Mouse (Mus musculus) CH12.LX (cell line): ENCODE data around the gene 1700067K01Rik. TPM values are rescaled to one million over a fixed set of nuclear protein-coding genes. Genes with fewer than 3 reads are reported as not detected.

Experiments used
- DNase-seq: peaks from one replicate; pipeline ENCODE4 v3.0.0-alpha.2; 2013; ENCODE audit errors: extremely low read depth
- H3K27ac ChIP-seq: 2 replicates; pipeline ENCODE4 v1.5.1; 2012; ENCODE audit warnings: low read depth, mild to moderate bottlenecking, control low read depth, moderate library complexity; ENCODE audit not compliant: insufficient read depth
- H3K27me3 ChIP-seq: replicated peaks from 2 replicates; pipeline ENCODE3; 2012; ENCODE audit warnings: inconsistent platforms
- H3K36me3 ChIP-seq, 2 experiments: replicated peaks in 1 of 2; 2 replicates each; pipeline versions ENCODE3 to v1.6.1; 2012; ENCODE audit warnings: inconsistent platforms in 1 of 2, low read length in 1 of 2, mild to moderate bottlenecking in 1 of 2, mixed read lengths in 1 of 2, moderate library complexity in 1 of 2; ENCODE audit not compliant: control insufficient read depth in 1 of 2, insufficient read depth in 1 of 2
- H3K4me1 ChIP-seq, 2 experiments: 2 replicates each; pipeline ENCODE4 v1.6.1; 2012; ENCODE audit warnings: inconsistent platforms in 1 of 2, moderate library complexity in 1 of 2; ENCODE audit not compliant: insufficient read depth in 2 of 2, control insufficient read depth in 1 of 2
- H3K4me2 ChIP-seq: 2 replicates; pipeline ENCODE4 v1.6.1; 2012; ENCODE audit warnings: low read depth, mild to moderate bottlenecking, control low read depth; ENCODE audit not compliant: poor library complexity, insufficient read depth, severe bottlenecking
- H3K4me3 ChIP-seq, 3 experiments: fragments of 150-350 bp in 1 of 3; sonication (generic) in 1 of 3; replicated peaks in 1 of 3; 2 replicates each; pipeline versions ENCODE3 to v1.5.1; 2011 to 2012; ENCODE audit warnings: low read depth in 2 of 3, low read length in 2 of 3, mild to moderate bottlenecking in 2 of 3, moderate library complexity in 2 of 3, control low read depth in 1 of 3, improper control_type of control experiment in 1 of 3, inconsistent platforms in 1 of 3, mixed read lengths in 1 of 3; ENCODE audit not compliant: poor library complexity in 1 of 3
- H3K79me2 ChIP-seq: replicated peaks from 2 replicates; pipeline ENCODE4 v1.6.1; 2012; ENCODE audit warnings: mild to moderate bottlenecking, moderate library complexity; ENCODE audit not compliant: control insufficient read depth, poor library complexity, insufficient read depth, severe bottlenecking; ENCODE audit errors: extremely low read depth
- H3K9ac ChIP-seq: 2 replicates; pipeline ENCODE4 v1.6.1; 2012; ENCODE audit warnings: low read depth, mild to moderate bottlenecking, control low read depth, moderate library complexity; ENCODE audit not compliant: insufficient read depth
- H3K9me3 ChIP-seq: replicated peaks from 2 replicates; pipeline ENCODE3; 2012; ENCODE audit warnings: low read length, inconsistent platforms, mixed read lengths
- BHLHE40 ChIP-seq: IDR thresholded peaks from 2 replicates; pipeline ENCODE4 v1.6.1; 2011; ENCODE audit warnings: mild to moderate bottlenecking, low read depth, low read length, improper control_type of control experiment
- CHD1 ChIP-seq: IDR thresholded peaks from 2 replicates; pipeline ENCODE4 v1.6.1; 2012; ENCODE audit warnings: low read depth, low read length, improper control_type of control experiment, inconsistent platforms
- CHD2 ChIP-seq: IDR thresholded peaks from 2 replicates; pipeline ENCODE4 v1.6.1; 2011; ENCODE audit warnings: low read length, improper control_type of control experiment
- CTCF ChIP-seq, 2 experiments: IDR thresholded peaks in 1 of 2; conservative IDR thresholded peaks in 1 of 2; 2 replicates each; pipeline ENCODE4 v1.5.1; 2011 to 2012; ENCODE audit warnings: low read depth in 2 of 2, low read length in 2 of 2, improper control_type of control experiment in 1 of 2, inconsistent platforms in 1 of 2, mild to moderate bottlenecking in 1 of 2, moderate library complexity in 1 of 2
- E2F4 ChIP-seq: IDR thresholded peaks from 2 replicates; pipeline ENCODE4 v1.6.1; 2011; ENCODE audit warnings: low read depth, low read length, improper control_type of control experiment; ENCODE audit not compliant: insufficient replicate concordance
- EP300 ChIP-seq: IDR thresholded peaks from 2 replicates; pipeline ENCODE4 v1.6.1; 2011; ENCODE audit warnings: low read length, improper control_type of control experiment
- ETS1 ChIP-seq: conservative IDR thresholded peaks from 2 replicates; pipeline ENCODE4 v1.6.1; 2012; ENCODE audit warnings: low read depth, mild to moderate bottlenecking, inconsistent platforms, low read length, improper control_type of control experiment, moderate library complexity
- GABPA ChIP-seq: IDR thresholded peaks from 2 replicates; pipeline ENCODE4 v1.6.1; 2012; ENCODE audit warnings: low read depth, low read length, improper control_type of control experiment, inconsistent platforms; ENCODE audit not compliant: insufficient replicate concordance
- HCFC1 ChIP-seq: IDR thresholded peaks from 2 replicates; pipeline ENCODE4 v1.6.1; 2012; ENCODE audit warnings: low read depth, mild to moderate bottlenecking, inconsistent platforms, low read length, improper control_type of control experiment
- IRF4 ChIP-seq: IDR thresholded peaks from 2 replicates; pipeline ENCODE4 v1.6.1; 2014; ENCODE audit warnings: low read depth, mild to moderate bottlenecking, inconsistent platforms, low read length, improper control_type of control experiment
- JUN ChIP-seq: IDR thresholded peaks from 2 replicates; pipeline ENCODE4 v1.6.1; 2011; ENCODE audit warnings: low read depth, mild to moderate bottlenecking, low read length, improper control_type of control experiment, moderate library complexity; ENCODE audit not compliant: insufficient read depth
- JUND ChIP-seq: conservative IDR thresholded peaks from 2 replicates; pipeline ENCODE4 v1.6.1; 2011; ENCODE audit warnings: low read depth, low read length, improper control_type of control experiment
- KAT2A ChIP-seq: IDR thresholded peaks from 2 replicates; pipeline ENCODE4 v1.6.1; 2012; ENCODE audit warnings: low read length, improper control_type of control experiment, inconsistent platforms; ENCODE audit not compliant: insufficient replicate concordance
- MAFK ChIP-seq: IDR thresholded peaks from 2 replicates; pipeline ENCODE4 v1.6.1; 2011; ENCODE audit warnings: low read length, improper control_type of control experiment; ENCODE audit not compliant: insufficient replicate concordance
- MAX ChIP-seq: IDR thresholded peaks from 2 replicates; pipeline ENCODE4 v1.6.1; 2011; ENCODE audit warnings: low read length, improper control_type of control experiment
- MAZ ChIP-seq: IDR thresholded peaks from 2 replicates; pipeline ENCODE4 v1.6.1; 2012; ENCODE audit warnings: low read depth, mild to moderate bottlenecking, inconsistent platforms, low read length, improper control_type of control experiment, moderate library complexity
- MEF2A ChIP-seq: IDR thresholded peaks from 2 replicates; pipeline ENCODE4 v1.6.1; 2014; ENCODE audit warnings: low read depth, mild to moderate bottlenecking, inconsistent platforms, low read length, improper control_type of control experiment, borderline replicate concordance
- MXI1 ChIP-seq: IDR thresholded peaks from 2 replicates; pipeline ENCODE4 v1.6.1; 2011; ENCODE audit warnings: mild to moderate bottlenecking, low read depth, low read length, improper control_type of control experiment
- MYC ChIP-seq: IDR thresholded peaks from 2 replicates; pipeline ENCODE4 v1.6.1; 2011; ENCODE audit warnings: low read depth, mild to moderate bottlenecking, improper control_type of control experiment, low read length
- NELFE ChIP-seq: IDR thresholded peaks from 2 replicates; pipeline ENCODE4 v1.6.1; 2011; ENCODE audit warnings: low read depth, low read length, improper control_type of control experiment
- NRF1 ChIP-seq: IDR thresholded peaks from 2 replicates; pipeline ENCODE4 v1.6.1; 2014; ENCODE audit warnings: low read depth, mild to moderate bottlenecking, inconsistent platforms, low read length, improper control_type of control experiment, moderate library complexity
- PAX5 ChIP-seq: IDR thresholded peaks from 2 replicates; pipeline ENCODE4 v1.6.1; 2012; ENCODE audit warnings: low read length, inconsistent platforms, mixed read lengths
- POLR2A ChIP-seq: IDR thresholded peaks from 2 replicates; pipeline ENCODE4 v1.6.1; 2011; ENCODE audit warnings: low read depth, mild to moderate bottlenecking, improper control_type of control experiment, low read length
- POLR2AphosphoS2 ChIP-seq: IDR thresholded peaks from 2 replicates; pipeline ENCODE4 v1.6.1; 2011; ENCODE audit warnings: low read depth, low read length, improper control_type of control experiment
- RAD21 ChIP-seq: IDR thresholded peaks from 2 replicates; pipeline ENCODE4 v1.6.1; 2011; ENCODE audit warnings: low read depth, mild to moderate bottlenecking, low read length, improper control_type of control experiment, moderate library complexity
- RCOR1 ChIP-seq: conservative IDR thresholded peaks from 2 replicates; pipeline ENCODE4 v1.6.1; 2012; ENCODE audit warnings: low read depth, mild to moderate bottlenecking, inconsistent platforms, low read length, improper control_type of control experiment
- SIN3A ChIP-seq: IDR thresholded peaks from 2 replicates; pipeline ENCODE4 v1.6.1; 2012; ENCODE audit warnings: low read length, improper control_type of control experiment, inconsistent platforms
- SMC3 ChIP-seq: IDR thresholded peaks from 2 replicates; pipeline ENCODE4 v1.6.1; 2011; ENCODE audit warnings: low read depth, low read length, improper control_type of control experiment
- TBP ChIP-seq: conservative IDR thresholded peaks from 2 replicates; pipeline ENCODE4 v1.6.1; 2011; ENCODE audit warnings: low read depth, low read length, improper control_type of control experiment
- TCF12 ChIP-seq: IDR thresholded peaks from 2 replicates; pipeline ENCODE4 v1.6.1; 2014; ENCODE audit warnings: low read depth, mild to moderate bottlenecking, inconsistent platforms, low read length, improper control_type of control experiment
- UBTF ChIP-seq: IDR thresholded peaks from 2 replicates; pipeline ENCODE4 v1.6.1; 2012; ENCODE audit warnings: low read depth, mild to moderate bottlenecking, inconsistent platforms, low read length, improper control_type of control experiment, moderate library complexity
- USF1 ChIP-seq: IDR thresholded peaks from 2 replicates; pipeline ENCODE4 v1.6.1; 2014; ENCODE audit warnings: low read depth, mild to moderate bottlenecking, inconsistent platforms, low read length, improper control_type of control experiment
- USF2 ChIP-seq: conservative IDR thresholded peaks from 2 replicates; pipeline ENCODE4 v1.6.1; 2011; ENCODE audit warnings: low read depth, low read length, improper control_type of control experiment
- ZC3H11A ChIP-seq: IDR thresholded peaks from 2 replicates; pipeline ENCODE4 v1.6.1; 2012; ENCODE audit warnings: low read depth, mild to moderate bottlenecking, inconsistent platforms, low read length, improper control_type of control experiment
- ZKSCAN1 ChIP-seq: IDR thresholded peaks from 2 replicates; pipeline ENCODE4 v1.6.1; 2012; ENCODE audit warnings: low read depth, inconsistent platforms, low read length, improper control_type of control experiment, borderline replicate concordance
- ZMIZ1 ChIP-seq: IDR thresholded peaks from 2 replicates; pipeline ENCODE4 v1.6.1; 2012; ENCODE audit warnings: low read depth, mild to moderate bottlenecking, inconsistent platforms, low read length, improper control_type of control experiment
- ZNF384 ChIP-seq: IDR thresholded peaks from 2 replicates; pipeline ENCODE4 v1.6.1; 2012; ENCODE audit warnings: low read depth, low read length, improper control_type of control experiment, inconsistent platforms
- dilution Hi-C: fragments of 300-500 bp; cut with MboI; formaldehyde crosslinking; loops from 2 replicates; pipeline ENCODE4 v1.14.3; 2020; ENCODE audit warnings: low sequenced_read_pairs; ENCODE audit not compliant: extremely low pct_unique_long_range_greater_than_20kb, extremely low pct_ligation_motif_present
- in situ Hi-C: fragments of 300-500 bp; cut with MboI; formaldehyde crosslinking; loops from 3 replicates; pipeline ENCODE4 v1.14.3; 2019; ENCODE audit warnings: low sequenced_read_pairs, low pct_ligation_motif_present, low pct_unique_long_range_greater_than_20kb, mixed read lengths
- polyA plus RNA-seq: library from polyadenylated mRNA; unstranded; fragments of >175 nt; gene quantifications from 2 replicates; pipeline ENCODE4 v1.2.1, GENCODE M21; 2012; ENCODE audit warnings: low read depth; ENCODE audit not compliant: insufficient read length
- total RNA-seq, 2 experiments: library from RNA; depleted of rRNA; stranded (reverse); fragments of 300-350 nt in 1 of 2; fragments of >200 nt in 1 of 2; gene quantifications; 2 replicates each; pipeline ENCODE4 v1.2.3; 2012 to 2014

1700067K01Rik gene
- total and polyA plus RNA-seq, 3 experiments, result 0.38 to 0.67 TPM; not detected in 1

DNA sequence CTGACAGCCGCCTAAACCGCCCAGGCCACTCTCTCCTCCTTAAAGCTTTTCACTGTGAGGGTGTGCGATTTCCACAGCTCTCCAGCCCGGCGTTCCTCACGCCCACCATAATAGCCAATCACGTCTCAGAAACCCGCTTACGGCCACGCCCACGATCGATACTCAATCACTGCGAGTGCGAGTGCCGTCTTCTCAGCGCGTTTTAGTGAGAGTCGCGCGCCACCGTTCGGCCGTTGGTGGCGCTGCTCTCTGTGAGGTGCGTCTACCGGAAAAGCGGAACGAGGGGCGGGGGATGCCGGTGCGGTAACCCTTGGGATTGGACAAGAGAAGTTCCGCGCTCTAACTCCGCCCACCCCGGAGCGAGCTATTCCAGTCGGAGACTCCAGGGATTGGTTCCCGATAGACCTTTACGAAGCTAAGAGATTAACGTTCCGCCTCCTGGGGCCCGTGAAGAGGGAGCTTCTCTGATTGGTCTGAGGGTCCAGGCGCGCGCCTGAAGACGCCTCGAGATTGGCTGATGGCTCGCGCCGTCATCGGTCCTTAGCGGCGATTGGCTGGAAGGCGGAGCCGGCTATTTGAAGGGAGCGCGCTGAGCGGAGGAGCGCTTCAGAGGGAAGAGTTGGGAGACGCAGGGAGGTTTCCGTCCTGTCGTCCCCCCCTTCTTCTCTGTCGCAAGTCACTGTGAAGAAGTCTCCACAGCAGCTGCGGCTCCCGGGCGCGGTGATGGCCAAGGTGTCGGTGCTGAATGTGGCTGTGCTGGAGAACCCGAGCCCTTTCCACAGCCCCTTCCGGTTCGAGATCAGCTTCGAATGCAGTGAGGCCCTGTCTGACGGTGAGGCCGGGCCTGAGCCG is 46.0 kb upstream of the 1700067K01Rik start, which contains the start of the genes Gm10644 and Asf1b:
TSS of gene Gm10644 (minus strand) at position 100 of the 852 bp plus-strand sequence.
TSS of gene Asf1b (plus strand) at position 402 of the 852 bp plus-strand sequence.
- H3K79me2 ChIP-seq, result peaks cover 28% of the 10 kb centered on the region
- H3K9ac ChIP-seq, result peak within 1 kb of the TSS; percentile 63
- H3K4me2 ChIP-seq, result peak within 1 kb of the TSS; percentile 84
- dilution Hi-C loops (no loop called here), in situ Hi-C loops (loop anchor here (10.0 kb wide), 2 partner anchors 61 to 171 kb away; no protein-coding TSS in a partner anchor)
- H3K36me3 ChIP-seq, result peaks cover 0 to 21% of the 10 kb centered on the region in 2 experiments
- no peaks in the 10 kb centered on the region for H3K27me3 ChIP-seq
- H3K4me1 ChIP-seq, result peaks cover 0 to 22% of the 10 kb centered on the region in 2 experiments; a peak in 2 of 4 replicates
- peak; percentile 100 for DNase-seq
- peak within 1 kb of the TSS; percentile 21 for H3K27ac ChIP-seq
- no peaks in the 10 kb centered on the region for H3K9me3 ChIP-seq
- peak within 1 kb of the TSS; percentile 72 to 89 (median 87) for H3K4me3 ChIP-seq
- TF ChIP-seq ZKSCAN1, result no peak
- TF ChIP-seq TBP, result peak; percentile 77
- TF ChIP-seq TCF12, result peak; percentile 45; the same call in 1 of the 2 replicates
- TF ChIP-seq CTCF (conservative IDR thresholded peaks at IDR 0.05 in 1 of 2, IDR thresholded peaks at IDR 0.05 in 1 of 2; ENCODE audit: low read depth in 2 of 2, low read length in 2 of 2), result peak; percentile 16 to 91; a peak in 2 of 4 replicates
- 0 out of 2 replicates have a peak, but pooled peaks have one; percentile 20 for TF ChIP-seq ZMIZ1
- TF ChIP-seq MYC, result no peak
- TF ChIP-seq GABPA, result no peak
- TF ChIP-seq KAT2A, result 0 out of 2 replicates have a peak, but pooled peaks have one; percentile 45
- no peak for TF ChIP-seq PAX5
- TF ChIP-seq ZNF384, result no peak
- peak; percentile 26 for TF ChIP-seq MAX
- no peak for TF ChIP-seq UBTF
- peak; percentile 80 for TF ChIP-seq NELFE
- no peak for TF ChIP-seq USF1
- no peak for TF ChIP-seq MAZ
- TF ChIP-seq MXI1, result peak; percentile 68
- peak; percentile 5; the same call in 1 of the 2 replicates for TF ChIP-seq ZC3H11A
- peak; percentile 82 for TF ChIP-seq POLR2A
- no peak for TF ChIP-seq MAFK
- TF ChIP-seq ETS1, result no peak
- TF ChIP-seq HCFC1, result no peak; the same call in 1 of the 2 replicates
- TF ChIP-seq JUND, result no peak
- no peak for TF ChIP-seq CHD1
- peak; percentile 89; the same call in 1 of the 2 replicates for TF ChIP-seq E2F4
- peak; percentile 20; the same call in 1 of the 2 replicates for TF ChIP-seq IRF4
- peak; percentile 53 for TF ChIP-seq SMC3
- TF ChIP-seq SIN3A, result peak; percentile 64; the same call in 1 of the 2 replicates
- peak; percentile 80 for TF ChIP-seq RAD21
- peak; percentile 87 for TF ChIP-seq CHD2
- TF ChIP-seq MEF2A, result no peak; the same call in 1 of the 2 replicates
- TF ChIP-seq RCOR1, result no peak
- TF ChIP-seq BHLHE40, result 0 out of 2 replicates have a peak, but pooled peaks have one; percentile 19
- no peak for TF ChIP-seq POLR2AphosphoS2
- no peak for TF ChIP-seq USF2
- peak; percentile 33; the same call in 1 of the 2 replicates for TF ChIP-seq NRF1
- TF ChIP-seq JUN, result no peak
- no peak for TF ChIP-seq EP300
